Comparison of ENCODE assay signal across 15 mouse cellular contexts in the genomic region with DNA sequence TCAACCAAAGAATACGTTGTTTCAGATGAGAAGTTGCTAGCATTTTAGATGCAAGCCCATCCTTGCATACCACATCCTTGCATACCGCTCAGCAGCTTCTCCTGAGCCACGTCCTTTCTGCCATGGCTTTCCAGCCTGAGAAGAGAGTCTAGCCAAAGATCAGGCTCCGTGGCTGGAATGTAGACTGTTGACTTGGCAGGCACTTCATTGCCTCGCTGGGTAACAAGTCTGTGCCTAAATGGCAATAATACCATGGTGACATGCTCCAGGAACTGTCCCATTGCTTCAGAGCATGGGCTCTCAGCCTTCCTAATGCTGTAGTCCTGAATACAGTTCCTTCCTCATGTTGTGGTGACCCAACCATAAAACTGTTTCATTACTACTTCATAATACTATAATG.
"Had no signal": no experiment of that assay in that cellular context is flagged by ENCODE, and none has a peak within 500 bp of the region (broad histone marks: within the 10 kb centered on the region; RNA-seq: fewer than 3 reads in every experiment).

No protein-coding gene starts in this region.

- H3K27me3 ChIP-seq: limb, embryonic 12.5 days had no signal

- H3K27ac ChIP-seq: kidney, postnatal 0 days; limb, embryonic 12.5 days; limb, embryonic 15.5 days; liver, embryonic 14.5 days; macrophage; midbrain, embryonic 13.5 days had no signal

- DNase-seq: kidney, adult 2 months; kidney, postnatal 36 days; left cerebral cortex, postnatal 4 days; liver, postnatal 0 days; lung, embryonic 14.5 days; thymus, adult 18-20 months had no signal

- H3K4me2 ChIP-seq: limb, embryonic 12.5 days; limb, embryonic 15.5 days; lung, embryonic 14.5 days; midbrain, embryonic 13.5 days had no signal

- H3K9me3 ChIP-seq: limb, embryonic 12.5 days; limb, embryonic 15.5 days; midbrain, embryonic 13.5 days had no signal

- ATAC-seq: intestine, postnatal 0 days; liver, postnatal 0 days; lung, postnatal 0 days; midbrain, embryonic 13.5 days; midbrain, embryonic 16.5 days had no signal

- H3K4me3 ChIP-seq: limb, embryonic 12.5 days; limb, embryonic 15.5 days; midbrain, embryonic 13.5 days had no signal

- H3K9ac ChIP-seq: limb, embryonic 12.5 days; limb, embryonic 15.5 days; liver, embryonic 14.5 days; liver, postnatal 0 days; lung, embryonic 14.5 days; midbrain, embryonic 13.5 days had no signal

- H3K36me3 ChIP-seq: limb, embryonic 12.5 days; limb, embryonic 15.5 days had no signal
